Mouse (Mus musculus): Measurements from ENCODE around the gene Togaram2.
"Not testable (repeated sequence)": the region's sequence is repeated elsewhere in the genome, so short reads cannot be mapped to it uniquely, and the experiment has no call there.

Togaram2 gene

GRCm38 (mm10) chr17:71673092-71673491 lies at the start of gene Togaram2:
Gene Togaram2, plus strand, starts transcription at chr17:71673261.
- no peak for DNase-seq (ENCODE audit: low read depth, low spot score)

DNA sequence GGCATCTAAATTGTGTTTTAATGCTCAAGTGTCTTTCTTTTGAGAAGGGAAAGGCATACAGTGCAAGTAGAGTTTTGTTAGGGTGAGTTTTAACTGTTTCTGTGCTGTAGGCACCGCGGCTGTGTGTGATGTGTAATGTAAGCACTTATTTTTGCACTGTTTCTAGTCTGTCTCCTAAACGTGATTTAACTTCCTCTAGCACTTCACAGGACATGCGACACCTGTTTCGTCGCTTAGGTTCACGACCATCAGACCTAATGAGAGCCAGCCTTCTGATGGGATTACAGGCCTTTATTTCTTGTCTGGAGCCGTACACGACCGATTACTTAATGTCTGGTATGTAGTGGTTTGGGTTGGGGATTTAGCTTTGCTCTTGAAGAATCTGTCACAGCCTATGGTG lies 41.3 kb upstream of the Togaram2 start:
- no peak for DNase-seq (ENCODE audit: low read depth, low spot score)

DNA sequence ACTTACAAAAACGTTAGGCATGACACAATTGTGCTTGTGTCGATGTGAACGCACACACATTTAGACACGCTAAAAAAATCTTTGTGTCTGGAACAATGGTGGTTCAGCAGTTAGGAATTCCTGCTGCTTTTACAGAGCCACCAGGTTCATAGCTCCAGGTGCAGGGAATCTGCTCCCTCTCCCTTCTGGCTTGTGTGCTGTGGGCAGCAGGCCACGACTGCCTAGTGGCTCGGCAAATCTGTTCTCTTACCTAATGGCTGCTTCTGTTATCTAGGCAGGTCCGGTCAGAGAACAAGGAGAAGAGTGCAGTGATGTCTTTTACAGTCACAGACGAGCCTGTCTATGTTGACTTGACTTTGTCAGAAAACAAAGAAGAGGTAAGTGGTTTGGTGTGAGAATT lies 39.7 kb upstream of the Togaram2 start:
- DNase-seq (ENCODE audit: low read depth, low spot score): no peak

DNA sequence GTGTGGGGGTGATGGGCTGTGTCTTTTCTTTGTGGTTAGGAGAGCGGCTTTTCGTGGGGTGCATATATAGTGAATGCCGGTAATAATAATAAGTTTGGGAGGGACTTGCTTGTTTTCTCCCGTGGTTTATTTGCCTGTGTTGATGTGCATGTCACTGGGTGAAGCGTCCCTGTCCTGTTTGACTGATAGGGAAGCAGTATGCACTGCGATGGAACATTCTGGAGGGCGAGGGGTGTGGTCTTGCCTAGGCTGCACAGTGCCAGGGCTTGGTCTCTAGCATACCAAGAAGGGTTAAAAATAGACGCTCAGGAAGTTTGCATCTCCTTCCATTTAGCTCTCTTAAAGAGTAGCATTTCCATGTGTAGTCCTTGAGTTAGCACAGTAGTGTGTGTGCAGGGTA lies 36.3 kb upstream of the Togaram2 start:
- no peak for DNase-seq (ENCODE audit: low read depth, low spot score)

DNA sequence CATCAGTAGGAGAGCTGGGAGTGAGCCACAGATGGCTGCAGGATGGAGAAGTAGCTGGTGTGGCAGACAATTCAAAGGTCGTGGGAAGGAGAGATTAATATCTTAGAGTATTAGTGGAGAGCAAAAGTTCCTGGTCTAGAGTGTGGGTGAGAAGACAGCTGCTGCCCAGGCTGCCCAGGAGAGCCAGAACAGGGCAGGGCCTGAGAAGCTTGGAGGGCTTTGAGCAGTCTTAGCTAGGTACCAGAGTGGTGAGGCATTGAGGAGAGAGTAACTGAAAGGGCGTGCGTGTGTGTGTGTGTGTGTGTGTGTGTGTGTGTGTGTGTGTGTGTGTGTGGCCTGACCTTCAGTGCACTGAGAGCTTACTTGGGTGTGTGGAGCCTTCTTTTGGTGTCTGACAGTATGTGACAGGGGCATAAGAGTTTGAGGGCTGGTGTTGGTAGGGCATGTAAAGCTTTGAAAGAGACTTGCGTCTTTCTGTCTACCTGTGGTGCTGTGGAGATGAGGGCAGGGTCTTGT lies 35.3 kb upstream of the Togaram2 start:
- DNase-seq (ENCODE audit: low read depth, low spot score): no peak

DNA sequence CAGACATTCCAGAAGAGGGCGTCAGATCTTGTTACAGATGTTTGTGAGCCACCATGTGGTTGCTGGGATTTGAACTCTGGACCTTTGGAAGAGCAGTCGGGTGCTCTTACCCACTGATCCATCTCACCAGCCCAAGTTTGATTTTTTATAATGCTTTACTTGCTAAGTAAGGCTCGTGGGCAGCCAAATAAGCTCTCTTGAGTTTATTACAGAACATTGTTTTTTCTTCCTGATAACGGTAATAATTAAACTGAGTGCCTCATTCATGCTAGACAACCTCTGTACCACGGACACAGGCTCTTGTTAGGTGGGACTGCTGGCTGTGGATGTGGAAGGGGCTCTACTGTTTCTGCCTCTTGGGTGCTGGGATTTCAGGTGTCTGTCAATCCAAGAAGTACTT lies 34.0 kb upstream of the Togaram2 start:
- DNase-seq (ENCODE audit: low read depth, low spot score): not testable (repeated sequence)

- DNase-seq (ENCODE audit: low read depth, low spot score): no peak
Measured at GRCm38 (mm10) chr17:71640421-71641085, 32.5 kb upstream of the Togaram2 start.

GRCm38 (mm10) chr17:71642190-71642589 lies 30.9 kb upstream of the Togaram2 start:
- DNase-seq (ENCODE audit: low read depth, low spot score): peak; percentile 64

DNA sequence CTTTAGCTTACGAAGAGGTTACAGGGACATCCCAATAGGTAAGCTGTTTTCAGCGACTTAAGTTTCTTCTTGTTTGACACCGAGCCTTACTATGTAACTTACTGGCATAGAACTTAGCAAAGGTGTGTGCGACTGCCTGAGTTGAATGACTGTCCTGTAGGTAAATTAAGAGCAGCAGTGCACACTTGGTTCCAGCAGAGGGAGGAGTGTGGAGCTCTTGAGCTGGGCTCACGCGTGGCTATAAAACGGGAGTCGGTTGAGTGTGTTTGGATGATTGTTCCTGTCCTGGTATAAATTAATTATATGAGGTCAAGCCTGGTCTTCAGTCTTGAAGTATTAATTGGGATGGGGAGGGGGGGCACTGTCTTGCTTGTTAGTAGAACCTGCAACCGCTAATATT lies 23.1 kb upstream of the Togaram2 start:
- peak; percentile 62 for DNase-seq (ENCODE audit: low read depth, low spot score)

DNA sequence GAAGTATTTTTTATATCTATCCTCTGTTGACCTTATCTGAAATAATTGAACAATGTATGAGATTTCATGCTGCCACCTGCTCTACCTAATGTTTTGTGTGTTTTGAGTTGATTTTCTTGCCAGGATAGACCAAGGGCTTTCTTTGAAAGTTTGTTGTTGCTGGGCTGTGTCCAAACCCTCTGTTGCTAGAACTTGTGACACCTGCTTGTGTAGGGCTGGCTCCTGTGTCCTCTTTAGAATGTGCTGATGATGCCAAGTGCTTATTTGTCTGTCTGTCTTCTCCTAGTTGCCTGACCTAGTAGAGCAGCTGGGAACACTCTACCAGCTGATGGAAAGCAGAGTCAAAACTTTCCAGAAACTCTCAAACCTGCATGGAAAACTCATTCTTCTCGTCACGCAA lies 20.6 kb upstream of the Togaram2 start:
- DNase-seq (ENCODE audit: low read depth, low spot score): no peak

- DNase-seq (ENCODE audit: low read depth, low spot score): no peak
Measured at GRCm38 (mm10) chr17:71652934-71653333, 20.1 kb upstream of the Togaram2 start.

GRCm38 (mm10) chr17:71657521-71657920 lies 15.5 kb upstream of the Togaram2 start:
- no peak for DNase-seq (ENCODE audit: low read depth, low spot score)

GRCm38 (mm10) chr17:71658666-71659065 lies 14.4 kb upstream of the Togaram2 start:
- DNase-seq (ENCODE audit: low read depth, low spot score): no peak

DNA sequence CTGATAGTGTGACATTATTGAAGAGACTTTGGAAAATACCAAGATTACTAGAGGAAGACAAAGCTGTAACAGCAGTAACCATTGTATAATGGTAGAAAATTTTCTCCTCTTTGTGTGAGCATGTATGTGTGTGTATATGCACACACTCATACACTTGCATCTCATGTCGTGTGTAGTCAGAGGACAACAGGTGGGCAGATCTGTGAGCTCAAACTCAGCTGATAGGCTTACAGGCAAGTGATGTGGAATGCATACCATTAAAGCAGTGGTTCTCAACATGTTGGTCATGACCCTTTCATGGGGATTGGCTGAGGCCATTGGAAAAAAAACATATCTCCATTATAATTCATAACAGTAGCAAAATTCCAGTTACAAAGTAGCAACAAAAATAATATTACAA lies 12.7 kb upstream of the Togaram2 start:
- no peak for DNase-seq (ENCODE audit: low read depth, low spot score)

GRCm38 (mm10) chr17:71662751-71663250 lies 10.3 kb upstream of the Togaram2 start:
- DNase-seq (ENCODE audit: low read depth, low spot score): peak; percentile 77

DNA sequence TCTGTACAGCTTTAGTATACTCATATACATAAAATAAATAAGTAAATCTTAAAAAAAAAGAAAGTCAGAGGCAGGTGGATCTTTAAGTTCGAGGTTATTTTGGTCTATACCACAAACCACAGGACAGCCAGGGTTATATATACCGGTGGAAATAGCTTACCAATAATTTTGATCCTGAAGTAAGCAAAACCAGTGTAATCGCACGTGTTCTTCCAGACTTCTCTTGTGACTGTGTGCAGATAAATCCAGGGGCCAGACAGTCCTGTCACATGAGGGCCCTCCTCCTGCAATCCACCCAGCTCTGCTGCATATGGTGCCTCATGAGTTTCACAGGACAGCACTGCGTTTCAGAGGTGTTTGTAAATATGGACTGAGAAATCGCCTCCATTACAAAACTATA lies 9.6 kb upstream of the Togaram2 start:
- DNase-seq (ENCODE audit: low read depth, low spot score): no peak

DNA sequence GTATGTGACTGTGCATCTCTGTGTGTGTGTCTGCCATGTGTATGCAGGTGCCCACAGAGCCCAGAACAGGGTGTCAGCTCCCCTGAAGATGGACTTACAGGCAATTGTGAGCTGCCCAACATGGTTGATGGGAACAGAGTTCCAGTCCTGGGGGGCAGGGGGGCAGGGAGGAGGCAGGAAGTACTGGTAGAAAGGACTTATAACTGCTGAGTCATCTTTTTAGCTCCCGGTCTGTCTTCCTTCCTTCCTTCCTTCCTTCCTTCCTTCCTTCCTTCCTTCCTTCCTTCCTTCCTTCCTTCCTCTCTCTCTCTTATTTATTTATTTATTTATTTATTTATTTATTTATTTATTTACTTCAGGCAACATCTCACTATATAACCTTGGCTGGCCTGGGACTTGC lies 8.9 kb upstream of the Togaram2 start:
- DNase-seq (ENCODE audit: low read depth, low spot score): no peak

DNA sequence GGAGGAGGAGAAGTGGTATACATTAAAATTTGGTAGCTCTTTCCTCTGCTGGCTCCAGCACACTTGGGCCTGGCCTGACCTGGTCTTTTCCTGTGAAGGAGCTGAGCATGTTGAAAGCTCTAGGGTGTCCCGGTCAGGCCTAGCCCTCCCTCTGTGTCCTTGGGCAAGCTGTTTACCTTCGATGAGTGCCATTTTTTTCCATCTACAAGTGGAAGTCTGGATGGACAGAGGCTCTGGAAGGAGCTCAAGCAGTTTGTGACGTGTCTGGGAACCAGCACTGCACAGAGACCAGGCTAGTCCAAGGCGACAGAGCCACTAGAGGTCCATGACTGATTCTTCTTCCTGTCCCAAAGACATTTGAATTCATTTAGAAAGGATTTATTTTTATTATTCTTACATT lies 7.9 kb upstream of the Togaram2 start:
- no peak for DNase-seq (ENCODE audit: low read depth, low spot score)

DNA sequence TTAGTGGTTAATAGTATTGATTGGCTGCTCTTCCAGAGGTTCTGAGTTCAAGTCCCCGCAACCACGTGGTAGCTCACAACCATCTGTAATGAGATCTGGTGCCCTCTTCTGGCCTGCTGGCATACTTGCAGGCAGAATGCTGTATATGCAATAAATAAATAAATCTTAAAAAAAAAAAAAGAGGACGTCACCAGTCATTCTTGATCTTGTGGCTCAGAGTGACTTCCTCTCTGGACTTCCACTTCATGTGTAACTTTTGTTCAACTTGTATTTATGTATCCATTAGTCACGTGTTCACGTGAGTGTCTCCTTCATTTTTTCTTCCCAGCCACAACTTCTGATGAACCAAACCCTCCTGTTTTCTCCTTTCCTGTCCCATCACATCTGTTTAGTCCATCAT lies 3.5 kb upstream of the Togaram2 start:
- no peak for DNase-seq (ENCODE audit: low read depth, low spot score)

GRCm38 (mm10) chr17:71671840-71672546 lies 1.1 kb upstream of the Togaram2 start:
- DNase-seq (ENCODE audit: low read depth, low spot score): peak; percentile 79

GRCm38 (mm10) chr17:71673936-71674335 lies 875 bp downstream of the Togaram2 start:
- DNase-seq (ENCODE audit: low read depth, low spot score): no peak

DNA sequence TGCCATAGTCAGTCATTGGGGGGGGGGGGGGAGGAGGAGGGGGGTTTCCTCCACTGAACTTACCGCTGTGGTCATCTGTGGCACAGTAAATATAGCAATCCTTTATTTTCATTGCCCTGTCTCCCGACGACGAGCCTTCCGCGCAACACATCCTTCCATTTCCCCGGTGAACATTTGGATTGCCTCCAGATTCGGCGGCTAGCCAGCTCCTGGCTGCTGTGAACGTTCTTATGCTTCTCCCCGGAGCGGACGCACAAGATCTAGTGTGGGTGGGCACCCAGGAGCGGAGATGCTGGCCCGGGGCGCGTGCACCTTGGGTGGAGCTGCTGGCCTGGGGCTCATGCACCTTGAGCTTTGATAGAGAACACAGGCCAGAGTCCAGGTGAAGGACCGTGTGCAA lies 1.8 kb downstream of the Togaram2 start:
- DNase-seq (ENCODE audit: low read depth, low spot score): no peak

- DNase-seq (ENCODE audit: low read depth, low spot score): no peak
Measured at GRCm38 (mm10) chr17:71681666-71682065, 8.6 kb downstream of the Togaram2 start.

Data from R1 (cell line).